Mouse (Mus musculus): ENCODE data around the gene Mrgprb8.
"Not testable (repeated sequence)": the region's sequence is repeated elsewhere in the genome, so short reads cannot be mapped to it uniquely, and the experiment has no call there.

Mrgprb8 gene

GRCm38 (mm10) chr7:48388226-48388625 is at the start of gene Mrgprb8:
Gene Mrgprb8, plus strand, starts transcription at chr7:48388526.
- DNase-seq (ENCODE audit: low spot score in 2 of 2): no peak

DNA sequence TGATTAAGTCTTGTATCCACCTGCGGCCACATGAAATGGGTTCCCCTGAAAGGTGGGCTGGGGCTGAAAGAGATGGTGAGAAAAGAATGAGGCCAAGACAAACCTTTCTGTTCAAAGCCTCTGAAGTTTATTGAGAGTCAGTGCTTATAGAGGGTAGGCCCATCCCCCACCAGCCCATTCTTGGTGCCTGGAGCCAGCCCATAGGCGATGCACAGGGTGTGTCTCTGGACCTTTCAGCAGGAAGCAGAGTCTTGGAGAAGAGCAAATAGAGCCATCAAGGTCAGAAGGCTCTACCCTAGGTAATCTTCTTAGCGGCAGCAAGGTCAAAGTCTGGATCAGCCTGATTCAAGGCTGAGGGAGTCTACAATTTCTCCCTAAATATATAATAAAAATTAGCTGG is 47.6 kb downstream of the Mrgprb8 start:
- not testable (repeated sequence) for DNase-seq (ENCODE audit: low spot score in 2 of 2)

DNA sequence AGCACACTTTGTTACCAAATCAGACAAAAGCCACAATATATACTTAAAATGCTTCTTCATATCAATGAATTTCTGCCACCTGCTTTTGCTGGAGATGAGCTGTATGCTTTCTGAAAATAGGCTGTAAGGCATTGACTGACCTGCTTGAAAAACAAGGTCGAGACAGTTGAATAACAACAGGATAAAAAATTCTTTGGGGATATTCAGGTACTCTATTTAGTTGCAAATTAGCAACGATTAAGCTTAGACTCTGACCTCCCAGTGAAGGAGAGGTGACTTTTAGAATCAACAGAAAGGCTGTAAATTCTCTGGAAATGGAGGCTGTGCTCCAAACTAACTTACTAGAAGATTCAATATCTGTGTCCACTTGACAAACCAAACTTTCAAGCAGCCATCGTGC is 48.3 kb downstream of the Mrgprb8 start:
- no peak for DNase-seq (ENCODE audit: low spot score in 2 of 2)
